Mouse (Mus musculus): ENCODE measurements around the gene Axin2. TPM values are rescaled to one million over a fixed set of nuclear protein-coding genes. Genes with fewer than 3 reads are reported as not detected.

Axin2 gene
- total and polyA plus RNA-seq, 3 experiments = 14.2 to 29.9 (median 16.6) TPM

GRCm38 (mm10) chr11:108890544-108890943, 29.6 kb upstream of the Axin2 start:
- peaks cover 6 to 40% of the 10 kb centered on the region in 2 experiments; a peak in 3 of 4 replicates for H3K4me1 ChIP-seq (ENCODE audit: control insufficient read depth in 1 of 2, insufficient read depth in 2 of 2)
- in situ Hi-C loops (cut with MboI; ENCODE audit: low pct_ligation_motif_present, low pct_unique_long_range_greater_than_20kb, low sequenced_read_pairs) (no loop called here), dilution Hi-C loops (cut with MboI; ENCODE audit: extremely low pct_ligation_motif_present, extremely low pct_unique_long_range_greater_than_20kb, low sequenced_read_pairs) (no loop called here)
- H3K9me3 ChIP-seq (replicated peaks; ENCODE audit: low read length) = no peaks in the 10 kb centered on the region
- no peaks in the 10 kb centered on the region for H3K36me3 ChIP-seq (replicated peaks in 1 of 2; ENCODE audit: control insufficient read depth in 1 of 2, insufficient read depth in 1 of 2, low read length in 1 of 2)
- H3K4me3 ChIP-seq (replicated peaks in 1 of 3; ENCODE audit: low read depth in 2 of 3, low read length in 2 of 3, poor library complexity in 1 of 3) = no peak overlapping the region
- DNase-seq (ENCODE audit: extremely low read depth) = no peak
- no peak overlapping the region for H3K27ac ChIP-seq (ENCODE audit: insufficient read depth, low read depth)
- no peak overlapping the region for H3K4me2 ChIP-seq (ENCODE audit: insufficient read depth, low read depth, poor library complexity, severe bottlenecking)
- H3K9ac ChIP-seq (ENCODE audit: insufficient read depth, low read depth) = no peak overlapping the region
- TF ChIP-seq PAX5 (IDR thresholded peaks at IDR 0.05; ENCODE audit: low read length) (no peak), ZNF384 (IDR thresholded peaks at IDR 0.05; ENCODE audit: low read depth, low read length) (no peak), CTCF (conservative IDR thresholded peaks at IDR 0.05 in 1 of 2, IDR thresholded peaks at IDR 0.05 in 1 of 2; ENCODE audit: low read depth in 2 of 2, low read length in 2 of 2) (no peak), TBP (conservative IDR thresholded peaks at IDR 0.05; ENCODE audit: low read depth, low read length) (no peak), POLR2AphosphoS2 (IDR thresholded peaks at IDR 0.05; ENCODE audit: low read depth, low read length) (no peak), ZMIZ1 (IDR thresholded peaks at IDR 0.05; ENCODE audit: low read depth, low read length) (no peak), BHLHE40 (IDR thresholded peaks at IDR 0.05; ENCODE audit: low read depth, low read length) (no peak), SMC3 (IDR thresholded peaks at IDR 0.05; ENCODE audit: low read depth, low read length) (no peak), ZKSCAN1 (IDR thresholded peaks at IDR 0.05; ENCODE audit: borderline replicate concordance, low read depth, low read length) (no peak), MAZ (IDR thresholded peaks at IDR 0.05; ENCODE audit: low read depth, low read length) (no peak)
- no peaks in the 10 kb centered on the region for H3K27me3 ChIP-seq (replicated peaks)
- H3K79me2 ChIP-seq (replicated peaks; ENCODE audit: control insufficient read depth, extremely low read depth, insufficient read depth, poor library complexity, severe bottlenecking) = no peaks in the 10 kb centered on the region

GRCm38 (mm10) chr11:108891111-108891870, 28.9 kb upstream of the Axin2 start:
- Histone ChIP-seq H3K36me3 (replicated peaks in 1 of 2; ENCODE audit: control insufficient read depth in 1 of 2, insufficient read depth in 1 of 2, low read length in 1 of 2) (no peaks in the 10 kb centered on the region), H3K9me3 (replicated peaks; ENCODE audit: low read length) (no peaks in the 10 kb centered on the region), H3K4me2 (ENCODE audit: insufficient read depth, low read depth, poor library complexity, severe bottlenecking) (no peak overlapping the region), H3K79me2 (replicated peaks; ENCODE audit: control insufficient read depth, extremely low read depth, insufficient read depth, poor library complexity, severe bottlenecking) (no peaks in the 10 kb centered on the region), H3K4me1 (ENCODE audit: control insufficient read depth in 1 of 2, insufficient read depth in 2 of 2) (peaks cover 6 to 48% of the 10 kb centered on the region in 2 experiments; a peak in 3 of 4 replicates), H3K4me3 (replicated peaks in 1 of 3; ENCODE audit: low read depth in 2 of 3, low read length in 2 of 3, poor library complexity in 1 of 3) (no peak overlapping the region), H3K27ac (ENCODE audit: insufficient read depth, low read depth) (no peak overlapping the region), H3K9ac (ENCODE audit: insufficient read depth, low read depth) (no peak overlapping the region), H3K27me3 (replicated peaks) (no peaks in the 10 kb centered on the region)
- DNase-seq (ENCODE audit: extremely low read depth) = no peak
- dilution Hi-C loops (cut with MboI; ENCODE audit: extremely low pct_ligation_motif_present, extremely low pct_unique_long_range_greater_than_20kb, low sequenced_read_pairs) = no loop called here
- in situ Hi-C loops (cut with MboI; ENCODE audit: low pct_ligation_motif_present, low pct_unique_long_range_greater_than_20kb, low sequenced_read_pairs) = no loop called here
- TF ChIP-seq MYC (IDR thresholded peaks at IDR 0.05; ENCODE audit: low read depth, low read length) (no peak), USF2 (conservative IDR thresholded peaks at IDR 0.05; ENCODE audit: low read depth, low read length) (no peak), IRF4 (IDR thresholded peaks at IDR 0.05; ENCODE audit: low read depth, low read length) (no peak)
